In the genomic region with DNA sequence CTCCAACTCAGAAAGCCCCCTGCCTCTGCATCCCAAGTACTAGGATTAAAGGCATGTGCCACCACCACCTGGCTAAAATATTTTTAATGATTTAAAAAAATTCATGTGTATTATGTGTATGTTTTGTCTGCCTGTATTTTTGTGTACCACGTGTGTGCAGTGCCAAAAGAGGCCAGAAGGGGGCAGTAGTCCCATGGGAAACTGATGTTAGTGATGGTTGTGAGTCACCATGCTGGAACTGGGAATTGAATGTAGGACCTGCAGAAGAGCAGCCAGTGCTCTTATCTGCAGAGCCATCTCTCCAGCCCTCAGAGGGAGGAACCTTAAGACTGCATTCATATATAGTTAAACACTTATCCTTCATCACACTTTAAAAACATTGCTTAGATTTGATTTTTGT, we compare ENCODE assay signal across 21 mouse cellular contexts. TPM values are rescaled to one million over a fixed set of nuclear protein-coding genes. Genes with fewer than 3 reads are reported as not detected.
DNase-seq lines count a peak whose midpoint lies in the region; ATAC-seq and TF ChIP-seq lines count a peak whose summit lies in the region.
"Had no signal": no experiment of that assay in that cellular context is flagged by ENCODE, and none has a peak within 500 bp of the region (broad histone marks: within the 10 kb centered on the region; RNA-seq: fewer than 3 reads in every experiment).

No protein-coding gene starts in this region.

- no peaks in the 10 kb centered on the region for H3K36me3 ChIP-seq in kidney, postnatal 0 days (ENCODE audit: insufficient read depth, low read length)
- no peaks in the 10 kb centered on the region for H3K36me3 ChIP-seq in embryonic facial prominence, embryonic 10.5 days (replicated peaks)
- H3K36me3 ChIP-seq: heart, embryonic 15.5 days; limb, embryonic 15.5 days had no signal

- H3K9me3 ChIP-seq in kidney, postnatal 0 days (replicated peaks; ENCODE audit: low read length) = no peaks in the 10 kb centered on the region
- peaks cover 5% of the 10 kb centered on the region; the same call in 1 of the 2 replicates for H3K9me3 ChIP-seq in embryonic facial prominence, embryonic 10.5 days
- H3K9me3 ChIP-seq: heart, embryonic 15.5 days; limb, embryonic 15.5 days had no signal

- DNase-seq in kidney, postnatal 0 days (ENCODE audit: low spot score) = no peak
- no peak for DNase-seq in kidney, adult 11 months
- peak; percentile 50 for DNase-seq in 3T3-L1 (ENCODE audit: low read depth, low spot score)
- peak; percentile 26 for DNase-seq in 416B (ENCODE audit: low read depth)
- DNase-seq in adrenal gland, postnatal 25 days = no peak
- DNase-seq in embryonic facial prominence, embryonic 10.5 days (ENCODE audit: low spot score) = no peak
- DNase-seq: adrenal gland, postnatal 10 days; cerebellum, adult 11 months; kidney, postnatal 25 days; thymus, postnatal 25 days had no signal

- TF ChIP-seq POLR2A in bone marrow, adult 2 months (IDR thresholded peaks at IDR 0.05; ENCODE audit: borderline replicate concordance, control insufficient read depth, low read depth, low read length) = no peak

- no peak overlapping the region for H3K9ac ChIP-seq in kidney, postnatal 0 days (ENCODE audit: low read depth, low read length)
- H3K9ac ChIP-seq: heart, embryonic 15.5 days; limb, embryonic 15.5 days had no signal

- peaks cover 14% of the 10 kb centered on the region; the same call in 1 of the 2 replicates for H3K4me1 ChIP-seq in kidney, postnatal 0 days (replicated peaks; ENCODE audit: insufficient read depth, low read length)
- H3K4me1 ChIP-seq in bone marrow, adult 2 months (ENCODE audit: control insufficient read depth, insufficient read depth, low read length) = peaks cover 6% of the 10 kb centered on the region
- H3K4me1 ChIP-seq in embryonic facial prominence, embryonic 10.5 days = peaks cover 28% of the 10 kb centered on the region

- no peak for ATAC-seq in kidney, postnatal 0 days (replicated peaks; ENCODE audit: low FRiP score, low read depth)
- ATAC-seq: inflammation-experienced regulatory T-cells, adult 6 months; Patski had no signal

- H3K4me2 ChIP-seq in kidney, postnatal 0 days (ENCODE audit: low read length) = no peak overlapping the region
- H3K4me2 ChIP-seq: heart, embryonic 15.5 days; limb, embryonic 15.5 days had no signal

- no peak overlapping the region for H3K27ac ChIP-seq in kidney, postnatal 0 days
- H3K27ac ChIP-seq in bone marrow, adult 2 months (ENCODE audit: control insufficient read depth, insufficient read depth, low read depth, low read length, poor library complexity) = no peak overlapping the region
- no peak overlapping the region for H3K27ac ChIP-seq in embryonic facial prominence, embryonic 10.5 days (replicated peaks)
- H3K27ac ChIP-seq: heart, embryonic 15.5 days; limb, embryonic 15.5 days; macrophage had no signal

- no peaks in the 10 kb centered on the region for H3K27me3 ChIP-seq in kidney, postnatal 0 days (ENCODE audit: insufficient read depth, low read length)
- no peaks in the 10 kb centered on the region for H3K27me3 ChIP-seq in embryonic facial prominence, embryonic 10.5 days (replicated peaks; ENCODE audit: low read depth, poor library complexity, severe bottlenecking)
- H3K27me3 ChIP-seq: heart, embryonic 15.5 days; limb, embryonic 15.5 days had no signal

- peak; percentile 52; the same call in 1 of the 2 replicates for TF ChIP-seq CTCF in kidney, postnatal 0 days (IDR thresholded peaks at IDR 0.05; ENCODE audit: low read depth)
- peak; percentile 29; the same call in 1 of the 2 replicates for TF ChIP-seq CTCF in bone marrow, adult 2 months (IDR thresholded peaks at IDR 0.05; ENCODE audit: control insufficient read depth, insufficient read depth, low read length)

- WGBS in kidney, postnatal 0 days = 59% methylated on average over 1 of the region's 1 CpGs
- 71% methylated on average over 1 of the region's 1 CpGs for WGBS in bone marrow, adult 2 months
- WGBS in embryonic facial prominence, embryonic 10.5 days = 61% methylated on average over 1 of the region's 1 CpGs

- no peak overlapping the region for H3K4me3 ChIP-seq in kidney, postnatal 0 days (replicated peaks; ENCODE audit: low read depth, low read length)
- H3K4me3 ChIP-seq in bone marrow, adult 2 months (replicated peaks; ENCODE audit: control insufficient read depth, low read depth, low read length) = no peak overlapping the region
- H3K4me3 ChIP-seq in embryonic facial prominence, embryonic 10.5 days = no peak overlapping the region
- H3K4me3 ChIP-seq: heart, embryonic 15.5 days; limb, embryonic 15.5 days had no signal

RNA-seq across cellular contexts. Expression of a gene that starts 3.6 kb away (rescaled TPM):
- polyA plus RNA-seq in kidney, postnatal 0 days (2015; fragmentation: Nextera tagmentation; extraction: Ambion mirVana) = 21.7 and 23.4 TPM in 2 replicates
- 1.6 TPM in 1 of 2 replicates, not detected in the other for polyA plus RNA-seq in bone marrow, adult 2 months (2011; ENCODE audit: insufficient read depth, insufficient read length, low replicate concordance, missing spikeins)
- total RNA-seq in adrenal gland, postnatal 25 days (2021) = 46.2 and 57.5 TPM in 2 replicates
- polyA plus RNA-seq in embryonic facial prominence, embryonic 10.5 days (2016; fragmentation: Nextera tagmentation; extraction: Ambion mirVana) = 14.9 and 18.4 TPM in 2 replicates

RNA-seq across cellular contexts. Expression of a gene that starts 35.7 kb away (rescaled TPM):
- 0.55 and 1.1 TPM in 2 replicates for polyA plus RNA-seq in kidney, postnatal 0 days (2015; fragmentation: Nextera tagmentation; extraction: Ambion mirVana)
- not detected in 2 replicates for polyA plus RNA-seq in bone marrow, adult 2 months (2011; ENCODE audit: insufficient read depth, insufficient read length, low replicate concordance, missing spikeins)
- total RNA-seq in adrenal gland, postnatal 25 days (2021) = 6.1 and 6.7 TPM in 2 replicates
- 5.0 and 6.0 TPM in 2 replicates for polyA plus RNA-seq in embryonic facial prominence, embryonic 10.5 days (2016; fragmentation: Nextera tagmentation; extraction: Ambion mirVana)
- total RNA-seq: monocyte, adult 5-6 weeks had no signal

RNA-seq across cellular contexts. Expression of a gene that starts 37.0 kb away (rescaled TPM):
- 0.70 and 1.7 TPM in 2 replicates for polyA plus RNA-seq in kidney, postnatal 0 days (2015; fragmentation: Nextera tagmentation; extraction: Ambion mirVana)
- polyA plus RNA-seq in bone marrow, adult 2 months (2011; ENCODE audit: insufficient read depth, insufficient read length, low replicate concordance, missing spikeins) = 6.2 and 19.7 TPM in 2 replicates
- total RNA-seq in adrenal gland, postnatal 25 days (2021) = 1.1 and 23.3 TPM in 2 replicates
- 16.3 and 16.7 TPM in 2 replicates for polyA plus RNA-seq in embryonic facial prominence, embryonic 10.5 days (2016; fragmentation: Nextera tagmentation; extraction: Ambion mirVana)
- total RNA-seq: monocyte, adult 5-6 weeks had no signal
- polyA plus RNA-seq: inflammation-experienced regulatory T-cells, adult 6 months; macrophage; Patski had no signal

RNA-seq across cellular contexts. Expression of a gene that starts 39.9 kb away (rescaled TPM):
- polyA plus RNA-seq in kidney, postnatal 0 days (2015; fragmentation: Nextera tagmentation; extraction: Ambion mirVana) = 6.5 and 6.6 TPM in 2 replicates
- not detected in 2 replicates for polyA plus RNA-seq in bone marrow, adult 2 months (2011; ENCODE audit: insufficient read depth, insufficient read length, low replicate concordance, missing spikeins)
- not detected in 2 replicates for total RNA-seq in adrenal gland, postnatal 25 days (2021)
- polyA plus RNA-seq in embryonic facial prominence, embryonic 10.5 days (2016; fragmentation: Nextera tagmentation; extraction: Ambion mirVana) = not detected in 2 replicates
- total RNA-seq: adrenal gland, postnatal 10 days; left cerebral cortex, adult 18-20 months; monocyte, adult 5-6 weeks had no signal
- polyA plus RNA-seq: cortical plate, adult 2 months; frontal cortex, adult 2 months; heart, embryonic 15.5 days; inflammation-experienced regulatory T-cells, adult 6 months had no signal

RNA-seq across cellular contexts. Expression of a gene that starts 41.4 kb away (rescaled TPM):
- polyA plus RNA-seq in kidney, postnatal 0 days (2015; fragmentation: Nextera tagmentation; extraction: Ambion mirVana) = not detected in 2 replicates
- polyA plus RNA-seq in bone marrow, adult 2 months (2011; ENCODE audit: insufficient read depth, insufficient read length, low replicate concordance, missing spikeins) = not detected in 2 replicates
- not detected in 2 replicates for total RNA-seq in adrenal gland, postnatal 25 days (2021)
- polyA plus RNA-seq in embryonic facial prominence, embryonic 10.5 days (2016; fragmentation: Nextera tagmentation; extraction: Ambion mirVana) = not detected in 2 replicates
- total RNA-seq: adrenal gland, postnatal 10 days; monocyte, adult 5-6 weeks had no signal
- polyA plus RNA-seq: gonadal fat pad, adult 2 months; heart, embryonic 15.5 days; inflammation-experienced regulatory T-cells, adult 6 months; macrophage; Patski had no signal

Comparison
In these comparisons a context has a peak if more than half of its experiments do, and no peak if none do; other contexts are left out.
1. DNase-seq: peak in 3T3-L1 (single experiment) and 416B (single experiment); none in kidney, postnatal 0 days (single experiment), kidney, adult 11 months (single experiment), adrenal gland, postnatal 25 days (single experiment) and embryonic facial prominence, embryonic 10.5 days (single experiment).